Mouse (Mus musculus) embryo, embryonic 10.5 days (tissue): ENCODE measurements at regions not wholly inside any gene's neighbourhood (a gene's known extent, or its start where the extent isn't known, plus 50 kb on each side); places are given as distances from the start of the nearest gene placed in this dataset.

Experiments used
- DNase-seq: peaks from one replicate; pipeline ENCODE4 v3.0.0-alpha.2; 2015; ENCODE audit warnings: low spot score

GRCm38 (mm10) chr17:50438960-50439359 lies 70.2 kb upstream of the Plcl2 start:
- DNase-seq, result no peak

GRCm38 (mm10) chr17:50439365-50439764 lies 69.8 kb upstream of the Plcl2 start:
- no peak for DNase-seq

GRCm38 (mm10) chr17:50442062-50442461 lies 67.1 kb upstream of the Plcl2 start:
- DNase-seq, result no peak

- DNase-seq, result no peak
Observed at GRCm38 (mm10) chr17:50442905-50443304, 66.3 kb upstream of the Plcl2 start.

GRCm38 (mm10) chr17:50443376-50444022 lies 65.7 kb upstream of the Plcl2 start:
- no peak for DNase-seq

GRCm38 (mm10) chr17:50444023-50444389 lies 65.2 kb upstream of the Plcl2 start:
- no peak for DNase-seq

GRCm38 (mm10) chr17:50448693-50449092 lies 60.5 kb upstream of the Plcl2 start:
- no peak for DNase-seq

GRCm38 (mm10) chr17:50451606-50452005 lies 57.6 kb upstream of the Plcl2 start:
- no peak for DNase-seq

GRCm38 (mm10) chr17:50453524-50453923 lies 55.7 kb upstream of the Plcl2 start:
- no peak for DNase-seq

- DNase-seq, result no peak
Observed at GRCm38 (mm10) chr17:50453956-50454355, 55.2 kb upstream of the Plcl2 start.

GRCm38 (mm10) chr17:50454917-50455316 lies 54.3 kb upstream of the Plcl2 start:
- no peak for DNase-seq

GRCm38 (mm10) chr17:50455719-50456118 lies 53.5 kb upstream of the Plcl2 start:
- no peak for DNase-seq

- DNase-seq, result no peak
Observed at GRCm38 (mm10) chr17:50457053-50457697, 52.0 kb upstream of the Plcl2 start.

- no peak for DNase-seq
Observed at GRCm38 (mm10) chr17:50458232-50458631, 51.0 kb upstream of the Plcl2 start.
